Mouse (Mus musculus) kidney, adult 2 months (tissue): ENCODE data around the gene Blvrb. TPM values are rescaled to one million over a fixed set of nuclear protein-coding genes. Genes with fewer than 3 reads are reported as not detected.

Experiments used
- DNase-seq: peaks from one replicate; pipeline ENCODE4 v3.0.0; 2021
- H3K27ac ChIP-seq: fragments of 200-500 bp; 2 replicates; pipeline ENCODE4 v1.5.1; 2012; ENCODE audit warnings: low read depth, low read length, control low read depth, inconsistent platforms; ENCODE audit not compliant: insufficient read depth
- H3K27me3 ChIP-seq: fragments of 200-500 bp; replicated peaks from 2 replicates; pipeline ENCODE4 v1.6.1; 2012; ENCODE audit warnings: mild to moderate bottlenecking, moderate library complexity, low read length, inconsistent platforms; ENCODE audit not compliant: control insufficient read depth, insufficient read depth
- H3K36me3 ChIP-seq: fragments of 200-500 bp; 2 replicates; pipeline ENCODE4 v1.6.1; 2012; ENCODE audit warnings: mild to moderate bottlenecking, moderate library complexity, low read length, inconsistent platforms; ENCODE audit not compliant: control insufficient read depth, insufficient read depth
- H3K4me1 ChIP-seq: fragments of 200-500 bp; 2 replicates; pipeline ENCODE4 v1.6.1; 2011; ENCODE audit warnings: low read length; ENCODE audit not compliant: control insufficient read depth, insufficient read depth
- H3K4me3 ChIP-seq: fragments of 200-500 bp; 2 replicates; pipeline ENCODE4 v1.5.1; 2011; ENCODE audit warnings: mild to moderate bottlenecking, low read depth, low read length, control low read depth; ENCODE audit not compliant: insufficient read depth
- CTCF ChIP-seq: fragments of 200-500 bp; conservative IDR thresholded peaks from 2 replicates; pipeline ENCODE4 v1.5.1; 2011; ENCODE audit warnings: low read depth, mild to moderate bottlenecking, control low read depth, low read length, moderate library complexity, mixed read lengths; ENCODE audit not compliant: insufficient read depth, insufficient read length
- POLR2A ChIP-seq: fragments of 200-500 bp; IDR thresholded peaks from one replicate; pipeline ENCODE4 v1.6.1; 2011; ENCODE audit warnings: low read depth, low read length, control low read depth
- WGBS: fragments of 180-500 bp; shearing (Covaris S2); methylation state at CpG from one replicate; pipeline ENCODE4 v1.1.7; 2018; 5-methylcytosine and 5-hydroxymethylcytosine counted together
- polyA plus RNA-seq: library from polyadenylated mRNA; depleted of rRNA; stranded (reverse); fragments of >200 nt; gene quantifications from 2 replicates; pipeline ENCODE4 v1.2.3, GENCODE M21; 2012

Blvrb gene
- polyA plus RNA-seq, 1 experiment, result 47.8 TPM

GRCm38 (mm10) chr7:27408379-27409176, 39.2 kb upstream of the Blvrb start:
- H3K4me3 ChIP-seq, result peak overlapping the region; percentile 6; the same call in 1 of the 2 replicates
- DNase-seq, result peak; percentile 70
- H3K27me3 ChIP-seq, result 0 out of 2 replicates have a peak, but pooled peaks cover 1% of the 10 kb centered on the region
- TF ChIP-seq POLR2A, result no peak
- TF ChIP-seq CTCF, result peak; percentile 58
- no peak overlapping the region for H3K27ac ChIP-seq
- under 1% methylated on average over 93 of the region's 96 CpGs for WGBS
- H3K4me1 ChIP-seq, result no peaks in the 10 kb centered on the region
- H3K36me3 ChIP-seq, result no peaks in the 10 kb centered on the region

- Histone ChIP-seq H3K4me3 (no peak overlapping the region), H3K27ac (no peak overlapping the region), H3K4me1 (no peaks in the 10 kb centered on the region), H3K36me3 (no peaks in the 10 kb centered on the region), H3K27me3 (no peaks in the 10 kb centered on the region)
- WGBS, result 39% methylated on average over 2 of the region's 2 CpGs
- DNase-seq, result no peak
- TF ChIP-seq POLR2A (no peak), CTCF (no peak)
Observed at GRCm38 (mm10) chr7:27417151-27417550, 30.6 kb upstream of the Blvrb start.

- Histone ChIP-seq H3K36me3 (no peaks in the 10 kb centered on the region), H3K4me1 (no peaks in the 10 kb centered on the region), H3K27ac (no peak overlapping the region), H3K27me3 (no peaks in the 10 kb centered on the region), H3K4me3 (no peak overlapping the region)
- TF ChIP-seq CTCF, result peak; percentile 32
- TF ChIP-seq POLR2A, result no peak
- 76% methylated on average over 3 of the region's 3 CpGs for WGBS
- DNase-seq, result no peak
Observed at GRCm38 (mm10) chr7:27419101-27419500, 28.7 kb upstream of the Blvrb start.

- TF ChIP-seq POLR2A, result no peak
- no peak for TF ChIP-seq CTCF
- H3K36me3 ChIP-seq, result no peaks in the 10 kb centered on the region
- WGBS, result 76% methylated on average over 12 of the region's 12 CpGs
- DNase-seq, result no peak
- H3K4me1 ChIP-seq, result no peaks in the 10 kb centered on the region
- H3K4me3 ChIP-seq, result no peak overlapping the region
- H3K27ac ChIP-seq, result no peak overlapping the region
- H3K27me3 ChIP-seq, result no peaks in the 10 kb centered on the region
Observed at GRCm38 (mm10) chr7:27423556-27424326, 24.0 kb upstream of the Blvrb start.

- no peaks in the 10 kb centered on the region for H3K36me3 ChIP-seq
- WGBS, result 93% methylated on average over 1 of the region's 1 CpGs
Observed at GRCm38 (mm10) chr7:27427387-27427786, 20.4 kb upstream of the Blvrb start.

GRCm38 (mm10) chr7:27428002-27428401, 19.8 kb upstream of the Blvrb start:
- no peaks in the 10 kb centered on the region for H3K36me3 ChIP-seq
- no peak overlapping the region for H3K4me3 ChIP-seq
- no peak for DNase-seq
- H3K27me3 ChIP-seq, result no peaks in the 10 kb centered on the region
- WGBS, result 73% methylated on average over 11 of the region's 11 CpGs
- H3K27ac ChIP-seq, result no peak overlapping the region
- TF ChIP-seq CTCF, result no peak
- TF ChIP-seq POLR2A, result no peak
- H3K4me1 ChIP-seq, result no peaks in the 10 kb centered on the region

More at GRCm38 (mm10) chr7:27427387-27427786, 20.4 kb upstream of the Blvrb start:
- Histone ChIP-seq H3K4me3 (no peak overlapping the region), H3K27me3 (no peaks in the 10 kb centered on the region), H3K27ac (no peak overlapping the region), H3K4me1 (no peaks in the 10 kb centered on the region)
- TF ChIP-seq POLR2A, result no peak
- no peak for TF ChIP-seq CTCF
- no peak for DNase-seq

GRCm38 (mm10) chr7:27429135-27429534, 18.6 kb upstream of the Blvrb start:
- Histone ChIP-seq H3K27ac (no peak overlapping the region), H3K36me3 (no peaks in the 10 kb centered on the region), H3K4me1 (no peaks in the 10 kb centered on the region), H3K4me3 (no peak overlapping the region), H3K27me3 (no peaks in the 10 kb centered on the region)
- TF ChIP-seq CTCF (no peak), POLR2A (no peak)
- WGBS, result 65% methylated on average over 2 of the region's 2 CpGs
- DNase-seq, result no peak
